In genomic region chr15:101266132-101266963, GRCm38 (mm10) we compare ENCODE assay signal across 8 mouse cellular contexts. TPM values are rescaled to one million over a fixed set of nuclear protein-coding genes. Genes with fewer than 3 reads are reported as not detected.
A peak's percentile ranks its signal among the peaks of the same experiment; 100 is the strongest.
DNase-seq lines count a peak whose midpoint lies in the region; ATAC-seq and TF ChIP-seq lines count a peak whose summit lies in the region.

No protein-coding gene starts in this region.

- H3K27me3 ChIP-seq in hindbrain, embryonic 16.5 days (replicated peaks; ENCODE audit: control insufficient read depth, insufficient read depth, low read length), result peaks cover 9% of the 10 kb centered on the region

- H3K4me2 ChIP-seq in hindbrain, embryonic 16.5 days (ENCODE audit: low read length), result peak overlapping the region; percentile 94

- TF ChIP-seq CTCF in left cerebral cortex, adult 2 months (IDR thresholded peaks at IDR 0.05), result peak; percentile 12

- peak; percentile 99 for DNase-seq in Muller cell, postnatal 12 days (ENCODE audit: inconsistent ontology term)
- DNase-seq in cerebellum, postnatal 14 days, result peak; percentile 85 to 87
- peak; percentile 97 for DNase-seq in gastrocnemius, adult 18-20 months (ENCODE audit: low spot score)
- DNase-seq in left cerebral cortex, adult 2 months (ENCODE audit: extremely low spot score in 1 of 2, low spot score in 2 of 2), result peak; percentile 94 to 97
- peak; percentile 83 for DNase-seq in retina, postnatal 7 days (ENCODE audit: low read depth, low spot score)
- DNase-seq in urinary bladder, adult 18-20 months (ENCODE audit: low spot score in 2 of 2), result peak; percentile 79 to 91

- no peaks in the 10 kb centered on the region for H3K79me2 ChIP-seq in macrophage (ENCODE audit: inconsistent target)

- H3K9ac ChIP-seq in hindbrain, embryonic 16.5 days (ENCODE audit: low read depth, low read length), result peak overlapping the region; percentile 50

- intact Hi-C loops in left cerebral cortex, adult 2 months (cut with DNase I), result loop anchor here (1.0 kb wide), 2 partner anchors 12 to 20 kb away; partner anchors contain the start of gene Nr4a1

- ATAC-seq in hindbrain, embryonic 16.5 days, result peak; percentile 79

- under 1% methylated on average over 43 of the region's 57 CpGs for WGBS in hindbrain, embryonic 16.5 days
- WGBS in macrophage (ENCODE audit: missing documents), result 7% methylated on average over 33 of the region's 57 CpGs

- H3K4me3 ChIP-seq in hindbrain, embryonic 16.5 days (ENCODE audit: low read length), result peak overlapping the region; percentile 54
- H3K4me3 ChIP-seq in left cerebral cortex, adult 2 months, result peak overlapping the region; percentile 75
- H3K4me3 ChIP-seq in macrophage (ENCODE audit: inconsistent target), result peak overlapping the region; percentile 30

- H3K27ac ChIP-seq in hindbrain, embryonic 16.5 days (ENCODE audit: low read depth, low read length), result no peak overlapping the region; the same call in 1 of the 2 replicates
- H3K27ac ChIP-seq in left cerebral cortex, adult 2 months, result peak overlapping the region; percentile 96
- H3K27ac ChIP-seq in macrophage, result no peak overlapping the region

- no peaks in the 10 kb centered on the region for H3K9me3 ChIP-seq in hindbrain, embryonic 16.5 days (ENCODE audit: control insufficient read depth, low read length)

- H3K36me3 ChIP-seq in hindbrain, embryonic 16.5 days (ENCODE audit: control insufficient read depth, insufficient read depth, low read length), result peaks cover 5% of the 10 kb centered on the region
- no peaks in the 10 kb centered on the region; the same call in 1 of the 2 replicates for H3K36me3 ChIP-seq in macrophage (ENCODE audit: inconsistent target)

- H3K4me1 ChIP-seq in hindbrain, embryonic 16.5 days (ENCODE audit: control insufficient read depth, insufficient read depth, low read depth, low read length), result peaks cover 7% of the 10 kb centered on the region

RNA-seq across cellular contexts. Expression of gene Nr4a1, which starts 12.3 kb away (rescaled TPM):
- total RNA-seq in gastrocnemius, adult 18-20 months (2021), result 100 to 1,000 TPM; 206 to 234 TPM
- 6.8 and 7.2 TPM in 2 replicates for polyA plus RNA-seq in hindbrain, embryonic 16.5 days (2015; fragmentation: Nextera tagmentation; extraction: Ambion mirVana)
- 100 to 1,000 TPM; 155 to 210 TPM for total RNA-seq in left cerebral cortex, adult 2 months (2021)
- total RNA-seq in macrophage (2018; cell fraction: chromatin; rRNA removed), result 1,000 to 10,000 TPM in 3 of 26 experiments, 100 to 1,000 TPM in 4, 10 to 100 TPM in 9, 1 to 10 TPM in 10; 1.2 to 1,725 (median 19.2) TPM
- total RNA-seq in macrophage (2018; cell fraction: cytosol; rRNA removed), result 100 to 1,000 TPM in 7 of 26 experiments, 10 to 100 TPM in 9, 1 to 10 TPM in 9, under 1 TPM in 1; 0.88 to 552 (median 14.8) TPM
- total RNA-seq in macrophage (2018; cell fraction: nucleus; rRNA removed), result 1,000 to 10,000 TPM in 2 of 26 experiments, 100 to 1,000 TPM in 7, 10 to 100 TPM in 9, 1 to 10 TPM in 7, under 1 TPM in 1; 0.94 to 1,649 (median 21.6) TPM
- polyA plus RNA-seq in macrophage (2018), result 6.1 to 9.4 TPM (median 7.1 TPM) in 3 replicates

RNA-seq across cellular contexts. Expression of gene Atg101, which starts 17.7 kb away (rescaled TPM):
- 10 to 100 TPM; 25.0 to 31.3 TPM for total RNA-seq in gastrocnemius, adult 18-20 months (2021)
- polyA plus RNA-seq in hindbrain, embryonic 16.5 days (2015; fragmentation: Nextera tagmentation; extraction: Ambion mirVana), result 79.6 and 81.3 TPM in 2 replicates
- 10 to 100 TPM; 41.9 to 44.5 TPM for total RNA-seq in left cerebral cortex, adult 2 months (2021)
- 10 to 100 TPM in 15 of 26 experiments, 1 to 10 TPM in 11; 3.2 to 27.1 (median 11.0) TPM for total RNA-seq in macrophage (2018; cell fraction: chromatin; rRNA removed)
- total RNA-seq in macrophage (2018; cell fraction: cytosol; rRNA removed), result 10 to 100 TPM; 10.5 to 25.7 (median 19.1) TPM
- 10 to 100 TPM in 20 of 26 experiments, 1 to 10 TPM in 6; 6.5 to 19.8 (median 11.5) TPM for total RNA-seq in macrophage (2018; cell fraction: nucleus; rRNA removed)
- polyA plus RNA-seq in macrophage (2018), result 19.7 to 26.3 TPM (median 22.9 TPM) in 3 replicates

RNA-seq across cellular contexts. Expression of gene 6030408B16Rik, which starts 26.7 kb away (rescaled TPM):
- total RNA-seq in gastrocnemius, adult 18-20 months (2021), result under 1 TPM; 0.26 to 0.27 TPM
- polyA plus RNA-seq in hindbrain, embryonic 16.5 days (2015; fragmentation: Nextera tagmentation; extraction: Ambion mirVana), result 0.13 and 0.21 TPM in 2 replicates
- under 1 TPM; 0.30 to 0.41 TPM for total RNA-seq in left cerebral cortex, adult 2 months (2021)
- 1 to 10 TPM in 2 of 26 experiments, under 1 TPM in 11, not detected in 13; 0.35 to 1.2 (median 0.49) TPM for total RNA-seq in macrophage (2018; cell fraction: chromatin; rRNA removed)
- not detected for total RNA-seq in macrophage (2018; cell fraction: cytosol; rRNA removed)
- total RNA-seq in macrophage (2018; cell fraction: nucleus; rRNA removed), result 1 to 10 TPM in 1 of 26 experiments, under 1 TPM in 3, not detected in 22; 0.39 to 1.3 (median 0.60) TPM
- polyA plus RNA-seq in macrophage (2018), result not detected in 3 replicates

RNA-seq across cellular contexts. Expression of gene Grasp, which starts 42.4 kb away (rescaled TPM):
- total RNA-seq in gastrocnemius, adult 18-20 months (2021), result 1 to 10 TPM; 4.4 to 5.1 TPM
- polyA plus RNA-seq in hindbrain, embryonic 16.5 days (2015; fragmentation: Nextera tagmentation; extraction: Ambion mirVana), result 1.1 and 1.7 TPM in 2 replicates
- 100 to 1,000 TPM in 1 of 2 experiments, 10 to 100 TPM in 1; 89.7 to 107 TPM for total RNA-seq in left cerebral cortex, adult 2 months (2021)
- under 1 TPM in 9 of 26 experiments, not detected in 17; 0.29 to 0.87 (median 0.66) TPM for total RNA-seq in macrophage (2018; cell fraction: chromatin; rRNA removed)
- 1 to 10 TPM in 1 of 26 experiments, under 1 TPM in 24, not detected in 1; 0.04 to 1.0 (median 0.21) TPM for total RNA-seq in macrophage (2018; cell fraction: cytosol; rRNA removed)
- total RNA-seq in macrophage (2018; cell fraction: nucleus; rRNA removed), result under 1 TPM in 17 of 26 experiments, not detected in 9; 0.22 to 0.94 (median 0.65) TPM
- polyA plus RNA-seq in macrophage (2018), result 0.26 to 0.36 TPM in 2 of 3 replicates, not detected in the other
